Mouse (Mus musculus) frontal cortex, adult 2 months (tissue): ENCODE data around the gene Aqp7. TPM values are rescaled to one million over a fixed set of nuclear protein-coding genes. Genes with fewer than 3 reads are reported as not detected.

Experiments used
- DNase-seq, 2 experiments: peaks; one replicate each; pipeline ENCODE4 v3.0.0; 2022; ENCODE audit warnings: low spot score in 1 of 2; ENCODE audit errors: extremely low spot score in 1 of 2
- polyA plus RNA-seq: library from polyadenylated mRNA; depleted of rRNA; stranded (reverse); fragments of >200 nt; gene quantifications from 2 replicates; pipeline ENCODE4 v1.2.3, GENCODE M21; 2012

The Aqp7 gene
- polyA plus RNA-seq, 1 experiment: 0.04 TPM

DNA sequence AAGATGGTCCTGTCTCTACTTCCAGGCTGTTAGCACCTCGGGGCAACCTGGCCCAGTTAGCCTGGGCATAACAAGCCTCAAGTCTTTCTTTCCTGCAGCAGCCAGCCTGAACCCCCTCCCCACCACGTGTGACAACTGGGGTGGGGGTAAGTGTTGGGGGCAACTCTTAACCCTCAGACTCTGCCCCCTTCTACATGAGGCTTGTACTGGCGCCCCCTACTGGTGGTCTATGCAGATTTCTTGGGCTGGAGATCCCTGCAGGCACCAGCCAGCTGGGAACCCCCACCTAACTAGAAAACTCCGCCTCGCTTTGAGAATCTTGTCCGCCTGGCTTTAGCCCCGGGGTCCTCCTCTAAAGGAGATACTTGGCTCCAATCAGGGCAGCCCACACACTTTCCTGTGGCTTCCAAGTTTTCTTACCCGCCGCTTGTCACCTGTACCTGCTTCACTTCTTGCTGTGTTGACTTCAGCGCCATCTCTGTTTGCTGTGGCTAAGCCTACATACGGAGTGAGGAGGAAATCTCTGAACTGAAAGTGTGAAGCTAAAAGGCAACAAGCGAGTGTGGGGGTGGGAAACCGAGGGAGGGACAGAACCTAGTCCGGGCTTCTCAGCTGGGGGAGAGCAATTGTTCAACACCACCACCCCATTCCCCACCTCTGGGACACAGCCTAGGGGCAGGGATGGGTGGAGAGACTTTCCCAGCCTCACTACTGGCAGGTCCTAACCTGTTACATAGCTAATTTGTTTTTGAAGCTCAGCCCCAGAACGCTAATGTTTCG, 16.1 kb upstream of the Aqp7 start:
- DNase-seq: peak in 1 of 2 experiments; percentile 23

DNA sequence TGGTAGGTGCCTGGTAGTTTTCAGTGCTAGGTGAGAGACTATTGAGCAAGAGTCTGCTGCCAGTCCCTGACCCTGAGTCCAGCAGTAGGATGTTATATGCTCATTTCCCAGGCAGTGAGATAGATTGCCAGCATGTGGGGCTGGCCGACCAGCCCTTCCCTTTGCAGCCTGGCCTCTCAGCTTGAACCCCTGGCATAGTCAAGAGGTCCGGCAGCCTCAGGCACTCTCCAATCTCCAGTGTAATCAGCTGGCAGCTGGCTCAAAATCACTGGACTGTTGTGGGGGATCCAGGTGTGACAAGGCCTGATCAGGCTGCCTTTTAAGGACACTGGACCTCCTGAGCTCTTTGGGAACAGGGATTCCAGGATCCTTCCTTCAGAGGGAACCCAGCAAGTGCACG, 15.4 kb upstream of the Aqp7 start:
- no peak for DNase-seq

DNA sequence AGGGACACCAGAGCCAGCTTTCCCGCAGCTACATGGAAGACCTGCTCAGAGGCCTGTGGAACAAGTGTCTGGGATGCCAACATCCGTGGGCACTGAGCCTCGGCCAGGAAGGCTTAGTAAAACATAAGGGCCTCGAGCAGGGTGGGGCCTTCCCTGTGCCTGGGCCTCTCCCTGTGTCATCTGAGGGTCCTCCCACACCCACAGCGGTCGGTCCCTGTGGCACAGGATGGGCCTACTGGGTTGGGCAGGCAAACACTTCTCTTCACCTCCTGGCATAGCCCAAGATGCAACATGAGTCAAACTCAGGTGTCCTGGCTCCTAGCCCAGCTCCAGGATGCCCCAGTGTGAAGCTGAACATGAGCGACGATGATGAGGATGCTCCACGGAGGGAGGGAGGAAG, 9.4 kb upstream of the Aqp7 start:
- no peak for DNase-seq

DNA sequence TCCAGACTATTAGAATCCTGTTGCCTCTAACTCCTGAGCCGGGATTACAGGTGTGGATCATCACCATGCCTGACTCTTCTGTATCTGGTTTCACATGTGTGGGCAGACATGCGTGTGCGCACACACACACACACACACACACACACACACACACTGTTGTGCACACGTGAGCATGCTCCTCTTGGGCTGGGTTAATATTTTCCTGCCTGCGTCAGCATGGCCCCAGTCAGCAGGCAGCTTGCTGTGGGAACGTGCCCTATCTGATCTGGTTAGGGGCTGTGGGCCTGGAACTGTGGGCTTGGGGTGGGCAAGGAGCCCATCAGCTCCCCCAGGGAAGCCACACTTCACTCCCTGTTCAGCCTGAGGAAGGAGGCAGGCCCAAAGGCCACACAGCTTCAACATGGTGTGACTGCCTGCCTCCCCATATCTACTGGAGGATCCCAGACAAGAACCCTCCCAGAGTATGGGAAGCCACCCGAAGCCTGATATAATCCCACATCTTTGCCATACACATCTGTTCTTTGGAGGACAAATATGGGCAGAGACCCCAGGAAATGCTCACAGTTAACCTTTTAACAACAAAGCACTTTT, 8.9 kb upstream of the Aqp7 start:
- no peak for DNase-seq

DNA sequence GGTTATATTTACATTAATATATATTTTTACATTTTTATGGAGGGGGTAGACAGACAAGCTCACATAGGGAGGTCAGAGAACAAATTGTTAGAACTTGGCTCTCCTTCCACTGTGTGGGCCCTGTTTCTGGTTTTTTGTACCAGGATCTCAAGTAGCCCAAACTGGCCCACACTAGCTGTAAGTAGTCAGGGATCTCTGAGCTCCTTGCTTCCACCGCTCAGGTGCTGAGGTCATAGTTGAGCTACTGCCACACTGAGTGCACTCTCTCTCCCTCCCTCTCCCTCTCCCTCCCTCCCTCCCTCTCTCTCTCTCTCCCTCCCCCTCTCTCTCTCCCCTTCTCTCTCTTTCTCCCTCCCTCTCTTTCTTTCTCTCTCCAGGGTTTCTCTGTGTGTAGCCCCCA, 8.3 kb upstream of the Aqp7 start:
- DNase-seq: no peak

DNA sequence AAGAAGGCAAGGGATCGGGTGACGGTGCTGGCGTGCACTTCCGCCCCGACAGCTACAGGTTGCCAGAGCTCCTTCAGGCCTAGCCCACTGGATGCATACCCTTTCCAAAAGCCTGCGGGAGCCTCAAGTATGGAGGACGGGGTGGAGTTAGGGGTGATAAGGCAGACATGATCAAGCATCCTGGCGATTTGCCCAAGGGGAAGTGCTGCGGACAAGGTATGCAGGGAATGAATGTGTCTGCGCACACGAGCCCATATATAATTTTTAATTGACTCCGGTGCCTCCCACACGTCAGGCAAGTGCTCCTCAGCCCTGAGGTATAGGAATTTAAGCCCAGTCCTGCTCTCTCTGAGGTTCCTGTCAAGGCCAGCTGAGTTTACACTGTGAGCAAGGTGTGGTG, 7.2 kb upstream of the Aqp7 start:
- no peak for DNase-seq

DNA sequence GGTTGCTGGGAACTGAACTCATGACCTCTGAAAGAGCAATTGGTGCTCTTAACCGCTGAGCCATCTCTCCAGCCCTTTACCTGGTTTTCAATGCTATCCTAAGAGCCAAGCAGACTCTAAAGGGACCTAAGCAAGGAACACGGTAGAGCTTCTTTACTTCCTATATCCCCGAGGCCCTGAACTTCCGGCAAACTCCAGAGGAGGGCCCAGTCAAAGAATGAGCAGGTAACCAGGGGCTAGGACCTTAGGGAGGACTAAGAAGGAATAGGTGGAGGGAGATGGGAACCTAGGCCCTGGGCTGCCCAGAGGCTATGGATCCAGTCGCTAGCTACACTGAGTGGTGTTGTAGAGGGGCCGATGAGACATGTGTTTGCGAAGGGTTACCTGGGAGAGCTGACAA, 3.8 kb upstream of the Aqp7 start:
- DNase-seq: no peak

DNA sequence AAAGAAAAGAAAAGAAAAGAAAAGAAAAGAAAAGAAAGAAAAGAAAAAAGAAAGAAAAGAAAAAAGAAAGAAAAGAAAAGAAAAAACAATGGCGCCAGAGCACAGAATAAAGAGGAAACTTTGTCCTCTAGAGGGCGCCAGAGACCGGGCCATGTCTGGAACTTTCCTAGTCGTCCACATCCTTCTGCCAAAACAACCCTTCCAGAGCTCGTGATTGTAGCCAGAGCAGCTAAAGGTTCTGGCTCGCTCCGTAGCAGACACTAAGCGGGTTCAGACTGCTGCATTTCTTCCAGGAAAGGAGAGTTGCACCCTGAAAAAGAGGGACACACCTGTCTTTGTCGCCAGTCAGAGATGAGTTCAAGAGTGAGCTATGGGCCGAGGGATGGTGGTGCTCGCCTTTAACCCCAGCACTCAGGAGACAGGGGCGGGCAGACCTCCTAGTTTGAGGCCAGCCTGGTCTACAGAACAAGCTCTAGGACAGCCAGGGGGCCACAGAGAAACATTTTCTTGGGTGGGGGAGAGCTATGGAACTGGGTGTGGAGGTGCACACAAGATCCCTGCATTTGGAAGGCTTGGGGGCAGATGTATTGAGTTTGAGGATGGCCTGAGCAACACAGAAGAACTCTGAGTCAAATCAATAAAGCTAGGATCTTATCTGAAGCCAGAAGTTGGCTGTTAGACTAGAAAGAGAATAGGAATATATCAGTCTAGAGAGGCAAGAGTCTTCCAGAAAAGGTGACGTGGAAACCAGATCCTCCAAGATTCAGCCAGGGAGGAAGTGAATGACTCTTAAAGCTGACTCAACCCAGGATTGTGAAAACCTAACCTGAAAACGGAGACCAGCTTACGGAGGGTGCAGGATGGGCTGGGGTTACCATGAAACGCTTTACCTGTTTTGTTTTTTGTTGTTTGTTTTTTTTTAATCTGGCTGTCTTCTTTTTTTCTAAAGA, 3.1 kb upstream of the Aqp7 start:
- peak; percentile 48 to 95 for DNase-seq

DNA sequence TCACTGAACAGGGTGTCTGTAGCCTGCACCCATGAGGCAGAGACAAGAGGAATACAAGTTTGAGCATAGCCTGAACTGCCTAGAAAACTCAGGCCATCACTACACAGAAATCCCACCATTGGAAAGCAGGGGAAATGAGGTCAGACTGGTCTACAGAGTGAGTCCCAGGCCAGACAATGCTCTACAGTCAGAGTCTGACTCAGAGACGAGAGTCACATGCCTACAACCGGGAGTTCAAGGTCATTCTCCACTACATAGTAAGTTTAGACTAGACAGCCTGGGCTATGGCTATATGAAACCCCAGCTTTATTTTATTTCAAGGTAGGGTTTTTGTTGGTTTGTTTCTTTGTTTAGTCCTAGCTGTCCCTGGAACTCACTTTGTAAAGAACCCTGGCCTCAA, 987 bp upstream of the Aqp7 start:
- DNase-seq: no peak

DNA sequence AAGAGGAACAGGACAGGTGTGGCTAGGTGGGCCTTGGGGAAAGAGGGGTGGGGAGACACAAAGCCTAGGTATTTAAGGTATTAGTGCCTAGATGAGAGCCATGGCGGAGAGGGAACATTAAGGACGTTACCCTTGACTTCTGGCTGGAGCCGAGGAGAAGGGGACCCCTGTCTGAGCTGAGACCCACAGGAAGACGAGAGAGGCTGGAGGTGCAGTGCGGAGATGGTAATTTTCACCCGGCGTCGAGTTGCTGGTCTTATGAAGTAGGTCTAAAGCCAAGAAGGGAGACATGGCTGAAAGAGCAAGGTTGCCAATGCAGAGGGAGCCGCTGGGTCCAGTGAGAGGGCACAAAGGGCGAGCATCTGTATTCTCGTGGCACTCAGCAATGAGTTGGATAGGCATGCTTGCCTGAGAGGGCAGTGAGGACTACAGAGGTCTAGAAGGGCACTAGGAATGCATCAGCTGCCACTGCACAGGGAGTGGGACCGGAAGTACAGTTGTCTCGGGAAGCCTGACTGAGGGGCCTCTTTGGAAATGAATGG, 1.6 kb downstream of the Aqp7 start:
- DNase-seq: no peak

DNA sequence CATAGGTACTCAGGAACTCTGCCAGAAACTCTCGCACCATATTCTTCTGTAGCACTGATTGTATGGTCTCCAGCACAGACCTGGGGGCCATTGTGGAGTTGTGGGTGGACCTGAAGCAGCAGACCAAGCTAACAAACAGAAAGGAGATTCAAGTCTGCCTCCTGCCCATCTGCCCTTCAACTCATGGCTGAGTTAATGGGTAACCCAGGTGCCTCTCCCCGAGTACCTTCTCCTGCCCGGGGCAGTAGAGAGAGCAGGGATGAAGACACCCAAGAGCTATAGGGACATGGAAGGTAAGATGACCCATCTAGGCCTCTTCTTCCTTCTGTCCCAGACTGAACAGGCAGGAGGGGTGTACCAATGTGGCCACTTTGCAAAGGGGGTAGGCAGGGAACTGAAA, 2.7 kb downstream of the Aqp7 start:
- no peak for DNase-seq

DNA sequence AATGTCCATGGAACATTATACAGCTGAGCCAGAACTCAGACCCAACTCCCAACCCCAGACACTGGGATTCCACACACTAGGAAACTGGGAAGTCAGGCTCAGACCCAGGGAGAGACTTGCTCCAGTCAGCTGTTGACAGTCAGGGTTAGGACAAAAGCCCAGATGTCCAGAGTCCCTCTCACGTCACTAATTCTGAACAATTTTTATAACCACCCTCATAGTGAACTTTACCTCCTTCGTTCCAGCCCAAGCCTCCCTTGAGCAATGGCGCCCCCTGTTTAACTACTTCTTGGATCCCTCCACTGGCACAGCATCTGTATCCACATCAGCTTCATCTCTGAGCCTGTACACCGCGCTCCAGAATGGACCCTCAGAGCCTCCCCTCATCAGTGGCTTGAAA, 4.0 kb downstream of the Aqp7 start:
- no peak for DNase-seq

DNA sequence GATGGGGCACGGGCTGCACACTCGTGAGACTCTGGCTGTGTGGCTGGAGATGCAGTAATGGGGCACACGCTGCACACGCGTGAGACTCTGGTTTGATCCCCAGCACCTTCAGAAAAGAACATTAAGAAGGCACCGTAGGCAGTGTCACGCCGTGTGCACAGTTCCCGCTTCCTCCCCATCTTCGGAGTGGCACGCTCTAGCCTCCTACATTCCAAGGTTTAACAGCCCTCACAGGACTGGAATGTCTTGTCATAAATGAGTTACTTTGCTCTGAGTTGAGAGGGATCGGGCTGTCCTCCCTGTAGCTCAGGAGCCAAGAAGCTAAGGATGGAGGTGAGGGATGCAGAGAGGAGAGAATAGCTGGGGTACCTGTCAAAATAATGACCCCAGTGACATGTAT, 5.1 kb downstream of the Aqp7 start:
- DNase-seq: no peak

DNA sequence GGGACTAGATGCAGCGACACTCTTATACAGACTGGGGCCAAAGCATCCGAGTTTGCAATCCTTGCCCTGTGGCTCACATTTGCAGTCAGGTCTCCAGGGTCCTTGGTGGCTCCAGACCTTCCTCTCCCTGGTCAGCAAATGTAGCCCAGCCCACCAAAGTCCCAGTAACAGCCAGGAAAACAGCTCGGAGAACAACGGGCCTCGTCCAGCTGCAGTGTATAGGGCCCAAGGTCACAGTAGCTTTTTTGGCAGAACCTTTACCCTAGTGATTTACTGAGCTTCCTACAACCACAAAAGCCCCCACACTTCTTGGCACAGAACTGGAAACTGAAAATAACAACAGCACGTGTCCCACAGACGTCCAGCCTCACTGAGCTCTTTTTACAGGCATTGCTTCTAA, 7.0 kb downstream of the Aqp7 start:
- DNase-seq: no peak

DNA sequence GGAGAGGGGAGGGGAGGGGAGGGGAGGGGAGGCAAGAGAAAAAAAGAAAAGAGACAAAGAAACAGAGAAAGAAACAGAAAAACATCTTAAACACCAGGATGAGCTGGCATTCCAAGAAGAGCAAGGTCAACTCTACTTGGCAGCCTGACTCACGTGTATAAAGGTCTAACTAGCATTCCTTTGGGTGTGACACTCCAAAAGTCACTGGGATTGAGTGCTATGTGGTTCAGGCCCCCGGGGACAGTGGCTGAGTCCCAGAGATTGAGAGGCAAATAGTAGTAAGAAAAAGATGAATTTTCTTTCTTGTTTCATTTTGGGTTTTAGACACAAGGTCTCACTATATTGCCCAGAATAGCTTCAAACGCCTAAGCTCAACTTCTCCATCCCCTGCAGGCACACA, 10.0 kb downstream of the Aqp7 start:
- no peak for DNase-seq

DNA sequence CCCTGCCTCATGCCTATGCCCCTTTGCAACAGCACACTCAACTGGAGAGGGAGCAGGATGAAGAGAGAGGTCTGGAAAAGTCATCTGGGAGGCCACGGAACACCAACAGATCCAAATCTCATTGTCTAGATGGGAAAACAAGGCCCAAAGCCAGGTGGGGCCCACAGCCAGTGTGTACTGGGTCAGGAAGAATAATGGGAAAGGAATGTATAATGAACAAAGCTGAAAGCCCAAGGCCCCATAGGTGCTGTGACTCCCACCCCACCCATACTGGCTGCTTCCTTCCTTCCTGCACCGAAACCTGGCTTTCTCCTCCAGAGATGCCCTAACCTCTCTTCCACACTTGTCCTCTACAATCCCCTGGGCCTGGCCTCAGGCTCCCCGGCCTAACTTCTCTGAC, 16.7 kb downstream of the Aqp7 start:
- no peak for DNase-seq

DNA sequence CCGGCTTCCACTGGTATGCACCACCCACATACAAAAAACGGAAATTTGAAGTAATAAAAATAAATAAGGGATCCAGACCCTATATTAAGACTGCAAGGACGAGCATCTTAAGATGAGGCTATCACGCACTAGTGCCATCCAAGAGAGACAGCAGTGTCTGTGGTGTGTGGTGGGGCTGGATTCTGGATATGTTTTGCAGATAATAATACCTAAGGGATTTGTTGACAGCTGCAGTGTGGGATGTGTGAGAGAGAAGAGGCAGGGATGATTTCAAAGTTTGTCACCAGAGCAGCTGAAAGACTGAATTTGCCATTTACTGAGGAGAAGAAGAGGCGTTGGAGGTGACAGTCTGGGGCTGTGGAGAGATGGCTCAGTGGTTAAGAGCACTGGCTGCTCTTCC, 18.6 kb downstream of the Aqp7 start:
- DNase-seq: peak; percentile 83 to 89

DNA sequence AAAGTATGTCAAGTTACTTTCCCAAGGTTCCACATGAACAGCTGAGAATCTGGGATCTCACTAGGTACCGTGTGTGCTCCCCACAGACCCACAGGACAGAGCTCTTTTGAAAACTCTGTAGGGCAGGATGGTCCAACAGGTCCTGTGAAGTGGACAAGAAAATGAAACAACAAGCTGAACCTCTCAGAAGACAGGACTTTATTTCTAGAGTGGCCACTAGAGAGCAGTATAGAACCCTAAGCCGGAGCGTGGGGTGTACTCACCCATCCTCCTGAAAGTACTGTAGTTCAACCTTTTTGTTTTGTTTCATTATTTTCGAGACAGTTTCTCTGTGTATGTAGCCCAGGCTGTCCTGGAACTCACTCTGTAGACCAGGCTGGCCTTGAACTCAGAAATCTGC, 19.7 kb downstream of the Aqp7 start:
- peak in 1 of 2 experiments; percentile 20 for DNase-seq

DNA sequence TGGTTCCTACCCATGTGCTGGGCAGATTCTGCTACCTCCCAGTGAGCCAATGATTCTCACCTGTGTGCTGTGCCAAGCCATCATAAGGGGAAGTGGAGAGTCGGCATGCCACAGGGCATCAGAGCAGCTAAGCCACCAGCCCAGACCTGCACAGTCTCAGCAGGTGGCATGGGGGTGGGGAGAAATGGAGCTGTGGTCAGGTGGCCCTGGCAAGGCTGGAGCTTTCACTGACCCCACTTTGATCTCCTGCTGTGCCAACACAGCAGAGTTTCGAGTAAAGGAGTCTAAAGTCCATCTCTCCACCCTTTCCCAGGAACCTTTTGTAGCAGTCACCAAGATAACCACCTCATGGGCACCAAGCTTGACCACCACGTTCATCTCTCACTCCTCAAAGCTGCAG, 20.1 kb downstream of the Aqp7 start:
- DNase-seq: no peak

DNA sequence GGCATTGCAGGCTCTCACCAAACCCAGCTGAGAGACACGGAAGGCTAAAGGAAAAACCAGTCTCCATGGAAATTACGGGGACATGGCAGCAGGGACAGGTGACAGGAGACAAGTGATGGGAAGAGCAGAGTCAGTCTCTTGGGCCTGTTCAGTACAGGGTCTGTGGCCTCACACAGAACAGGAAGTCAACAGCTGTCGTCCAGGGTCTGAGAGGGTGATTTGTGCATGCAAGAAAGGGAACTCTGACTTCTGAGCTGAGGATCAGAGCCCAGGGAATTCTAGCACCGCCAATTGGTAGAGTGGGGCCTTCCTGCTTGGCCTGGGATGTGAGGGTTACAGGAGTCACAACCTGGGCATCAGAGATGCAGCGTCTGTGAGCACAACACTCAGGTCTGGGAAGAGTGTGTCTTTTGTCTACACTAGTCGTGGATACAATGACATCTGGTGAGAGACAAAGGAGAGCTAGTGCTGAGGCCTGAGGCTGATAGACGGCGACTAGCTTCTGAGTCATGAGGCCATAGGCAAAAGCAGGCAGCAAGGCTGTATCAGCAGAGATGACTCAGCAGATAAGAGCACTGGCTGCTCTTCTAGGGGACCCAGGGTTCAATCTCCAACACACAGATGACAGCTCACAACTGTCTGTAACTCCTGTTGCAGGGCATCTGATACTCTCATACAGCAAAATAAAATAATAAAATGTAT, 21.7 kb downstream of the Aqp7 start:
- no peak for DNase-seq

DNA sequence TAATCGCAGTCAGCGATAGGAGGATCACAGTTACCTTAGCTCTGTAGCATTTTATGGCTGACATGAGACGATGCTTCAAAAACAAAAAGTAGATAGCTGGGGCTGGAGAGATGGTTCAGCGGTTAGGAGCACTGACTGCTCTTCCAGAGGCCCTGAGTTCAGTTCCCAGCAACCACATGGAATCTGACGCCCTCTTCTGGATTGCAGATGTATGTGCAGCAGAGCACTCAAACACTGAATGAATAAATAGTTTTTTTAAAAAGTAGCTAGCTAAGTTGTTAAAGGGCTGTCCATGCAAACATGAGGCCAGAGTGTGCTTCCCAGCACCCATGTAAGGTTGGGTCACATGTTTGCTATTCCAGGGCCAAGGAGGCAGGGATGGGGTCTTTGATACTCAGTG, 26.8 kb downstream of the Aqp7 start:
- DNase-seq: no peak
